Mouse (Mus musculus) c-Kit-negative CD71-positive TER-119-positive erythroid progenitor cells, embryonic 14.5 days (primary cell): ENCODE data around the gene Fbxo42.
A peak's percentile ranks its signal among the peaks of the same experiment; 100 is the strongest.
"Not testable (repeated sequence)": the region's sequence is repeated elsewhere in the genome, so short reads cannot be mapped to it uniquely, and the experiment has no call there.

Experiments
- DNase-seq: peaks from one replicate; pipeline ENCODE4 v3.0.0-alpha.2; 2013; ENCODE audit warnings: low read depth, low spot score

Gene Fbxo42

DNA sequence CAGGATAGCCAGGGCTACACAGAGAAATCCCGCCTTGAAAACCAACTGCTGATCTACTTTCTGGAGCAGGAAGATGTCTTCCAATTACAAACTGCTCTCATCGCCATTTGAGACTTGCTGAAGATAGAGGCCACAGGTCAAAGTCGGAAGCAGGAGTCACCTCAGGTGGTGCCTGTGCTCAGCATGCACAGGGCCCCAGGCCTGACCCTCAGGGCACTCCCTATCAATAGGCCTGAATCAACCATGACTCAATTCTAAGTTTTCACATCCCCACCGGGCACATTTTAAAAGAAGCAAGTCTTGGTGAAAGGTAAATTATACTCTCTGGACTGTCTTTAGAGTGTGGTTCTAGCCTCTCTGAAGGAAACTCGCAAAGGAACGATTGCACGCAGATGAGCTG is 11.6 kb upstream of the Fbxo42 start:
- no peak for DNase-seq

DNA sequence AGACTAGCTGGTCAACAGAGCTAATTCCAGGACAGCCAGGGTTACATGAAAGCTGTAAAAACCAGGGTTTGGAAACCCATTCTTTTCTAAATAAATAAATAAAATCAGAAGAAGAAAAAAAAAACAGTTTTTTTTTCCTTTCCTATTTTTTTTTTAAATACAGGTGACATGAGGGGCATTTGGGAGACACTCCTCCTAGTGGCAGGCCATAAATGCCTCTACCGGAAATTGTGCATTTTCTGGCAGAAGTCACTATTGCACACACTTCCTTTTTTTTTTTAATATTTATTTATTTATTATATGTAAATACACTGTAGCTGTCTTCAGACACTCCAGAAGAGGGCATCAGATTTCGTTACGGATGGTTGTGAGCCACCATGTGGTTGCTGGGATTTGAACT is 10.0 kb upstream of the Fbxo42 start:
- not testable (repeated sequence) for DNase-seq

DNA sequence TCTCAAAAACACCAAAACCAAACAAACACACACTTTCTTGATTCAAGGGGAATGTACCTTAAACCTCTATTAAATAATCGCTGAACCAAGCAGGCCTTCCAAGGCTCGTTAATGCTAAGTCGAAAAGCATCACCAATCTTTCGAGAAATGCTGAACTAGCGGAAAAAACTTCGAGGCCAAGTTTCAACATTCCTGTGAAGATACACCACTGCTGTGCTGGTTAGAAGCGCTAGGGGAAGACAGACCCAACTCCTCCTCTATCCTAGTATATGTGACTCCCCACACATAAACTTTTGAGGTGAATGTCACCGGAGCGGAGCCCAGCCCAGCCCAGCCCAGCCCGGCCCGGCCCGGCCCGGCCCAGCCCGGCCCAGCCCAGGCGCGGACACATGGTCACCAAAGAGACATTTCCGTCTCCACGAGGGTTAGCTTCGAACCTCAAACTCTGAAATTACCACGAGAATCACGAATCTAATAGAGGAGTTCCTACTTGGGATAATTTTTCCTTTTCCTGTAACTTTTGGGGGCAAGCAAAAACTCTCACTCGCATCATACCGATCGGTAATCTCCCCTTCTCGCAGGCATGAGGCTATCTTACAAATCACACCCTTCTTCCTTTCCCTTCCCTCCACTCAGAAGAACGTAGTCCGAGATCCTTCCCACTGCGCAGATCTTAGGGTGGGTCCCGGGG is 9.1 kb upstream of the Fbxo42 start:
- no peak for DNase-seq

DNA sequence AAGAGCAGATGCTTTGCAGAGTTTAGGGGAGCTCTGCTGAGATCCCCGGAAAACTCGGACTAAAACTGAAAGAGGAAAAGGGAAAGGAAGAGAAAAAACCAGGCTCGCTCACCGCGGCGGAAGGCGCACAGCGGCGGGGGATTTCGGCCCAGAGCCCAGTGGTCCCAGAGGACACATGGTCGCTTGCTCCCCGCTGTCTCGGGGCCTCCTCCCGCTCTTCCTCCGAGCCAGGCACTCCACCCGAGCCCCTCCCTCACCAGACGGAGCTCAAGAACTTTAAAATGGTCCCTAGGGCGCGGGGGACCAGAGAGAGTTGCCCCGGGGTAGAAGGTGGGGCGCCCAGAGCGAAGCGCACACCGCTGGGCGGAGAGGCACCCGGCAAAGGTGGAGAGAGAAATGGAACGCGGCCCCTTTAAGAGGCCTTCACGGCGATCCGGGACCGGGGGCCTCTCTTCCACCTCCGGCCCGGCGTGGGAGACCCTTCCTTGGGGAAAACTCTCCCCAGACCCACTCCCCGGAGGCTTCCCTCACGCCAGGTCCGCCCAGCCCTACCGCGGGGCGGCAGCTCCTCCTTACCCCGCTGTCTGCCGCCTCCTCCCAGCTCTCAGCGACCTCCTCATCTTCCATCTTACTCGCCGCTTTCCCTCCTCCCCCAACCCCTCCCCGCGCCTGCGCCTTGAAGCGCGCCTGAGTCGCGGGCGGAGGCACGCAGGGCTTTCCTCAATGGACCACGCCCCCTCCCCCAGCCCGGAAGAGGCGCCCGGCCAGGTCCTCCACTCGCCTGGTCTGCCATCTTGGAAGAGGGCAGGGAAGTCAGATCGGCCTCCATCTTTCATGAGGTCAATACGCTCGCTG is 8.4 kb upstream of the Fbxo42 start, which contains the start of gene Szrd1:
Gene Szrd1, minus strand, starts transcription at position 660 of the 855 bp plus-strand sequence.
- DNase-seq: peak; percentile 97

DNA sequence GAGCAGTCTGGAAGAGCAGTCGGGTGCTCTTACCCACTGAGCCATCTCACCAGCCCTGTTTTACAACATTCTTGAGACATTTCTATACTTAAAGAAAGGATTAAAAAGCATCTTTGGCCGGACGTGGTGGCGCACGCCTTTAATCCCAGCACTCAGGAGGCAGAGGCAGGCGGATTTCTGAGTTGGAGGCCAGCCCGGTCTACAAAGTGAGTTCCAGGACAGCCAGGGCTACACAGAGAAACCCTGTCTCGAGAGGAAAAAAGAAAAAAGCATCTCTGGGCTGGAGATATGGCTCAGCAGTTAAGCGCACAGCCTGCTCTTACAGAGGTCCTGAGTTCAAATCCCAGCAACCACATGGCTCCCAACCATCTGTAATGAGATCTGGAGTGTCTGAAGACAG is 7.4 kb upstream of the Fbxo42 start:
- DNase-seq: not testable (repeated sequence)

DNA sequence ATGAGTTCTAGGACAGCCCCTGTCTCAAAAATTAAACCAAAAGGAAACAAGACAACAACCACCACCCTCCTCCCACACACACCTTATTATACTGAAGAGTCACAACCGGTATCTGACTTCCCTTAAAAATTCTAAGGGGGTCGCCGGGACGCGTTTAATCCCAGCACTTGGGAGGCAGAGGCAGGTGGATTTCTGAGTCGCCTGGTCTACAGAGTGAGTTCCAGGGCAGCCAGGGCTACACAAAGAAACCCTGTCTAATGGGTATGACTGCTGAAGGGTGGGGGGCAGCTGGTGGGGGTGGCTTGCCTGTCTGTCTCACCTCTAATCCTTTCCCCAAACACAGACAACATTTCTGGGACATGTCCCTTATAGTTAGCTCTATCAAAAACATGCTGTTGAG is 6.7 kb upstream of the Fbxo42 start:
- DNase-seq: no peak

DNA sequence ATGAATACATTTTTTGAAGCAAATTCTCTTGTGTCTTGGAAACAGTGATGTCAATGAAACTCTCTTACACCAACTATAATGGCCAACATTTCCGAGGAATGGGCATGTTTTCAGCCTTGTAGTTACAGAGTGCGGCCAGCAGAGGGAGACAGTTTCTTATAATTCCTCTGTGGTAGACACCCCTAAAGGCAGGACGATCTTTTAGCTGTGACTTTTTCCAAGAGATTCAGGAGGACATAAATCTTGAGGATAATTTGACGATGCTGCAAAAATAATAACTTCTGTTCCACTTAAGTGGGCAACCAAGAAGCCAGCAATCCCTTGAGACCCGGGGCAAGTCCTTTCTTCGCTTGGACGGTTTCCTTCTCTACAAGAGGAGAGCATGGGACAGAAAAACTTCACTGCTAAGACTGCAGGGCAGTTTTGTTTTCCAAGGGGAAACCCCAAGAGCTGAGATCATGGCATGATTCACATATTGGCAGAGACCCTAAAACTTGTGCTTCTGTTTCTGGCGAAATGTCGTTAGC is 5.4 kb upstream of the Fbxo42 start:
- peak; percentile 66 for DNase-seq

DNA sequence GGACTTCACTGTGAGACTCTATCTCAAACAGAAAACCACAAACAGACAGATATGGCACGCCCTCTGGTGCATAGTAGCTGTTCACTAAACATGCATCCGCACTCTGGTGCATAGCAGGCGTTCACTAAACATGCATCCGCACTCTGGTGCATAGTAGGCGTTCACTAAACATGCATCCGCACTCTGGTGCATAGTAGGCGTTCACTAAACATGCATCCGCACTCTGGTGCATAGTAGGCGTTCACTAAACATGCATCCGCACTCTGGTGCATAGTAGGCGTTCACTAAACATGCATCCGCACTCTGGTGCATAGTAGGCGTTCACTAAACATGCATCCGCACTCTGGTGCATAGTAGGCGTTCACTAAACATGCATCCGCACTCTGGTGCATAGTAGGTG is 2.6 kb upstream of the Fbxo42 start:
- not testable (repeated sequence) for DNase-seq

DNA sequence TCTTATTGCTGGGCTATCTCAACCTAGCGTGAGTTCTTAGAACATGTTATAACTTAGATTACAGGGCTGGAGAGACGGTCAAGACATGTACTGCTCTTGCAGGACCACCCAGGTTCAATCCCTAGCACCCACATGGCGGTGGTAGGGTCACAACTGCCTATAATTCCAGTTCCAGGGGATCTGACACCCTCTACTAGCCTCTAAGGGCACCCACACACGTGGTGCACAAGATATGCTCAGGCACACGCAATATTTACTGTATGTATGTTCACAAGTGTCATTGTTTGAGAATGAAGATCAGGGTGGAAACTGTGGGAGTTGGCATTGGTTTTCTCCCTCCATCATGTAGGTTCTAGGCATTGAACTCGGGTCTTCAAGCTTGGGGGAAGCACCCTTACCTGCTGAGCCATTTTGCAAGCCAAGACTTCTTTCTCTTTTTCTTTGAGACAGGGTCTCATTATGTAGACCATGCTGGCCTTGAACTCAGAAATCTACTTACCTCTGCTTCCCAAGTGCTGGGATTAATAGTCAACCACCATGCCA is 1.2 kb upstream of the Fbxo42 start:
- no peak for DNase-seq

DNA sequence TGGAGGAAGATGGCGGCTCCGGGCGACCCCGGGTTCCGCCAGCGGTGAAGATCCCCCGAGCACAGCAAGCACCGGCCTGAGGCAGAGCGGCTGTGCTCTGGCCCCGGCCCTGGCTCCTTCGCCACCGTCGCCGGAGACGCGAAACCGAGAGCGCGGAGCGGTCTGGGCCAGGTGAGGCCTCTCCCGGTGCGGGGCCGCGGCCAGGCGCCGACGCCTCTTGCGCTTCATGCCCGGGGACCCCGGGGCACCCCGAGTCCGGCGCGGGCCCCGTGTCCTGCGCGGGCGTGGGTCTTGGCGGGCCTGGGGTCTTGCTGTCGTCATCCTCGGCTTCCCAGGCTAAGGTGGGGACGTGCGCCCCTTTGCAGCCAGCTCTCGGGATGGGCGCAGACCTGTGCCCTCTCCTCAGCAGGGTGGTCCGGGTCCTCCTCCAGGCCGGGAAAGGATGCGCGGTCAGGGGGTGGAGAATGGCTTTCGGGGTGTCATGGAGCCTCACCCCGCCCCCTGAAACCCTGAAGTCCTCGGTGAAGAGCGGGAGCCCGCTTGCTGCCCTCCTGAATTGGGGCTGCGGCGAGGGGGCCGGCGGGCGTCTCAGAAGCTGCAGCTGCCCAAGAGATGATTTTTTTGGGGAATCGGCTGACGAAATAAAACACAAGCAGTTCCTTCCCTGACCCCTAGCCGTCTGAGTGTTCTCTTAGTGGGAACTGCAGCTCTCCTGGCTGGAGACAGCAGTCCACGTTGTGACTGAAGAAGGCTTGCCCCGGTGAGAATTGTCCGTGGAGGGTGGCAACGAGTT is 492 bp downstream of the Fbxo42 start:
- peak; percentile 44 for DNase-seq

DNA sequence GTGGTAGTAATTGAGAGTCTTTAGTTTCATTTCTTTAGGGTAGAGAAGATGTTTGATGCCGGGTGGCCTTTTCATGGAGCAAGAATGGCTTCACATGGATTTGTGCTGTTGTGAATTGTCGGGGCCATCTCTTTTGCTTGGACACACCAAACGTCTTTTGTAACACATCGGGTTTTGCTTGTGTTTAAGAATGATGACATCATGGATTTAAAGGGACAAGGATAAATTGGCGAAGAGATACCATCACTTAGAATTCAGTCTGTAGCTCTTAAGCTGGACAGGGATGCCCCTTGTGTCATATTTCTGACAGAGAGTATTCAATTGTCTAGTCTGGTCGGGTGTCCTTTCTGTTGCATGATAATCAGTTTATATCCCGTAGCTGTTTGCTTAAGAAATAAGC is 1.4 kb downstream of the Fbxo42 start:
- DNase-seq: no peak

DNA sequence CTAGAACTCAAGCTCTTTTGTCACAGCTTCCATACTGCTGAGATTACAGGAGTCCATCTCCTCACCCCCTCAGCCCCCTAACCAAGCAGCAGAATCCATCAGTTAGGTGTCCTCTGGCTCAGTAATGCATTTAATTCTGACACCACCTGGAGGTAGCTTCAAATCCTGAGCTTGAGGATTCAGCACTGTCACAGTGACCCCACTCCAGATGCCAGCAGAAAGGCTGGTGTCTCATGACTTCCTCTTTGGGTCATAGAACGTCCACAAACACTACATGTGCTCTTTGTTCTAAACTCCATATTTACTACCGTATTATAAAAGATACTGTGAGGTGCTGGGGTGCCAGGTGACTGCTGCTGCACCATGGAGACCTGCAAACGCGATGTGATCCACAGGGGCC is 9.8 kb downstream of the Fbxo42 start:
- DNase-seq: no peak

DNA sequence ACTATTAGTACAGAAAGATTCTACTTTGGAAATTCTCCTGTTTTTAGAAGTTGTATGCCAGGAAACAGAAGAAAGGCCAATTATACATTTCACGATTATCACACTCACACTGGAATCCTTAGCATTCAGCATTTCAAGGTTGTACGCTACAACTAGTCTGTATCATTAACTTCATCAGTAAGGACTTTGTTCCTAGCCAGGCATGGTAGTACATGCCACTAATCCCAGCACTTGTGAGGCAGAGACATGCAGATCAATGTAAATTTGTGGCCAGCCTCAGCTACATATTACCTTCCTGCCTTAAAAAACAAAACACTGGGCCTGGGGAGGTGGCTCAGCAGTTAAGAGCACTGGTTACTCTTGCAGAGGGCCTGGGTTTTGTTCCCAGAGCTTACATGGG is 10.9 kb downstream of the Fbxo42 start:
- DNase-seq: no peak

DNA sequence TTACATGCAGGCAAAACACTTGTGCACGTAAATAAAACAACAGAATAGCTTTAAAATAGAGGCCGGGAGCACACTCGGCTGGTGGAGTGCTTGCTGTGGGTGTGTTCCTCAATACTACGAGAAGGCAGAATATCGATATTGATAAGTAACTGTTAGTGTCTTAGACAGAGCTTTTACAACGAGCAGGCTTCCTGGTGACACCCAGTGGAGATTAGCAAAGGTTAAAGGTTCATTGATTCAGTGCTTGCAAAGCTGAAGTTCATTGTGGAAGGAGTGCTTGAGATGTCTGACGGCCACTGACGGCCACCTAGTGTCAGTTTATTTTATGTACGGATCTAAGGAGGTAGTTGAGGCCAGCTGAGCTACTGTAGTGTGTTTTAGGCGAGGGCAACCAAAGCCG is 11.4 kb downstream of the Fbxo42 start:
- DNase-seq: no peak

DNA sequence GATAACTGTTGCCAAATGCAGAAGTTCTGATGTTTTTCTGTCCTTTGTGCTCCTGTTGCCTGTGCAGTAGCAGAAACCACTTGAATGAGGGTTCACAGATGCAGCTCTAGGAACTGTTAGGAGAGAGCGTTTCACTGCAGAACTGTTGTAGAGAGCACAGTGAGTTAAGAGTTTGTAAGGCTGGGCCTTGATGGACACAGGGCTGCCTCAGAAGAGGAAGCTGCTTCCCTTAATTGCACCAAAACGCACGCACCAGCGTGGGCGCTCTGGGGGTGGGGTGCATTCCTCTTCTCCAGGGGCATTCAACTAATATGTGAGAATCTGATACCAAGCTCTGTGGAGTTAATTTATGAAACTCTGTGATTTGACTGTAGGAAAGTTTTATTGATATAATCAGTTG is 12.0 kb downstream of the Fbxo42 start:
- DNase-seq: no peak

DNA sequence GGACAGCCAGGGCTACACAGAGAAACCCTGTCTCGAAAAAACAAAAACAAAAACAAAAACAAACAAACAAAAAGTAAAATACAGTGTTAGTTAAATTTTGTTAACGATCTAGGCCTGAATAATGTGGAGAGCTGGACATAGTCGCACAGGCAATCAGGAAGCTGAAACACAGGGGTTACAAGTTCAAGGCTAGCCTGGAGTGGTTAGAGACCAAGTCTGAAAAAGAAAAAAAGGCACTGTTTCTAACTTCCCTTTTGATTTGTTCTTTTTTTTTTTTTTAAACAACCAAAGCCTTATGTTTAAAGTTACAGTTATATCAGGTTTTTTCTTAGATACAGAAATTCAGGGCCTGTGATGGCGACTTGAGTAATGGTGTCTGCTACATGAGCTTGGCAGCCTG is 12.5 kb downstream of the Fbxo42 start:
- DNase-seq: no peak

DNA sequence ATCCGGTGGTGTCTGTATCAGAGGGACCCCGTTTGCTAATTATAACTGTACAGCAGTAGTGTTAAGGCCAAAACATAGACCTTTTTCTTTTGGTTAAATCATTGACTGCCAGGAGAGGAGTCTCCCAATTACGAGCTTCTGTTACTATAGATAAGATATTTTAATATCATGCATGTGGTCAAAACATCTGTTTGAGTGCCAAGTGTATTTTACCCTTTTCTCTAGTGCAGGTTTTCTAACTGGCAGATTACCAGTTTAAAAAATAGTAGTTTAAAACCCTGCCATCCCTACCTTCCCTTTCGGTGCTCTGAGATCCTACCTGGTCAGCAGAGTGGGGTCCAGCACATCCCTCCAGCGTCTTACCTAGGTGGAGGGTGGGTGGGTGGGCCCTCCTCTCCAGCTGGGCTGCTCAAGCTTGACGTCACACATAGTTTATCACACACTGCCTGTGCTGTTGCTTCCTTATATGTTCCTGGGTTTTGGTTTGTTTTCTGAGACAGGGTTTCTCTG is 14.0 kb downstream of the Fbxo42 start:
- peak; percentile 71 for DNase-seq

DNA sequence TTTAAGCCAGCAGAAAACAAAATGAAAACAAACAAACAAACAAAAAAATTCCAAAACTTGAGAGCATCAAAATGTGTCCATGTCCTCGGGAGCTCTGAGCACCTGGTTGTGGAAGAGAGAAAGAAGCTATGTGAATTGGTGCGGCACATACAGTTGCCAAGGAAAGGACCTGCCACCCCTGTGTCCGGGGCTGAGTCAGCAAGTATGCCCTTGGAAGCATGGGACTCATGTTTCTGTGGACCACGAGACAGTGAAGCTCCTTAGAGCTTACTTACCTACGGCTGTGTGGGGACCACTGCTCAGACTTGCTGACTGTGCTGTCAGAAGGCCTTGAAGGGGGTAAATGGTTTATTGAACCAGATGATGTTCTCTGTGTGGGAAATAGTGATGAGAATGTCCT is 16.0 kb downstream of the Fbxo42 start:
- DNase-seq: no peak

DNA sequence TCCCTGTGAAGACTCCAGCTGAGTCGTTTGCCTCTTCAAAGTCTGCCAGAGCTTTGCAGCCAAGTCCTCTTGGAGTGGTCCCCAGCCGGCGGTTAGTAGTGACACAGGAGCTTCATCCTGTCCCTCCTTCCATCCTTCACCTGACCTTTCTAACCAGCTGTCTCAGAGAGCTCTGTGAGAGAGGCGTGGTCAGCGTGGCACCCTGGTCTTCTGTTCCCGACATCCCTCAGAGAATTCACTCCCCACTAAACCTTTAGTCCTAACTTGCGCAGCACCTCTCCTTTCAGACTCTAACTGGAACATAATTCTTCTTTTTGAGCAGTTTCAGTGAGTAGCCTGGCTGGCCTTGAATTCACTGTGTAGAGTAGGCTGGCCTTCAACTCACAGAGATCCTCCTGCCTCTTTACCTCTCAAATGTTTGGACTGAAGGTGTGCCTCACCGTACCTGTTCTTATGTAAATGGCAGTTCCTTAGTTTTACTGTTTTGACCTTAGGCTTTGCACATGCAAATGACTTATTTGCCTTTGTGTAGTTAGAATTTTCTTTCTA is 18.1 kb downstream of the Fbxo42 start:
- DNase-seq: no peak

DNA sequence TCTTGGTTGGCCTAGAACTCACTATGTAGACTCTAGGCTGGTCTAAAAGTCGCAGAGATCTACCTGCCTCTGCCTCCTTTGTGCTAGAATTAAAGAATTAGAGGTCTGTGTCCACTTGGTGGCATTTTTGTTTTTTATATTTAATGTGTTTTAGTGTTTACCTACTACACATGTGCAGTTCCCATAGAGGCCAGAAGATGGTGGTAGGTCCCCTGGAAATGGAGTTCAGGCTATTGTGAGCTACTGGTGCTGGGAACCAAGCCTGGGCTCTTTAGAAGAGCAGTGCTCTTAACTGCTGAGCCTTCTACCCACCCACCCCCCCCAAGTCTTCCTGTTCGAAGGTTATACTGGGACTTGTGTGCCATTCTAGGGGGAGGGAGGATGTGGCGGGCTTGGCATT is 19.4 kb downstream of the Fbxo42 start:
- no peak for DNase-seq

DNA sequence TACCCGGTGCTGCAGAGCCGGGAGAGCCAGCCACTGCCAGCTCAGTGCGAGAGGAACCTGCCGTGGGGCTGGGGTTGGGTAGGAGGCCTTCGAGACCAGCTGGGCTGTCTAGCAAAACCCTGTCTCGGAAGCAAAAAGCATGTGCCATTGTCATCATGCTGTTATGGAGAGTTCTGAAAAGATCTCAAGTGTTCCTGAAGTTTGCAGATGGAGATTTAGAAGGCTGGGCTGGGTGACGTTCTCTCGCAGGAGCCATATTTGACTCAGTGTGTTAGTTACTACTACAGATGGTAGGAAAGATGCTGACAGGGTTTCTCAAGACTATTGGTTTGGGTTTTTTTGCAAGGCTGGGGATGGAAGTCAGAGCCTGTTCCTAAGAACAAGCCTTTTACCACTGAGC is 24.4 kb downstream of the Fbxo42 start:
- no peak for DNase-seq
